In genomic region chr5:113471417-113471816, GRCm38 (mm10) we compare ENCODE assay signal across 9 mouse cellular contexts. TPM values are rescaled to one million over a fixed set of nuclear protein-coding genes. Genes with fewer than 3 reads are reported as not detected.
DNase-seq lines count a peak whose midpoint lies in the region; ATAC-seq and TF ChIP-seq lines count a peak whose summit lies in the region.
"Had no signal": no experiment of that assay in that cellular context is flagged by ENCODE, and none has a peak within 500 bp of the region (broad histone marks: within the 10 kb centered on the region; RNA-seq: fewer than 3 reads in every experiment).

No protein-coding gene starts in this region.

- intact Hi-C loops in heart, postnatal 14 days (cut with DNase I) = loop anchor here (1.0 to 10.0 kb wide), 4 partner anchors 107 to 343 kb away; partner anchors contain the start of gene 1700069L16Rik

- H3K4me1 ChIP-seq in liver, embryonic 12.5 days = no peaks in the 10 kb centered on the region
- 0 out of 2 replicates have a peak, but pooled peaks cover 2% of the 10 kb centered on the region for H3K4me1 ChIP-seq in cortical plate, adult 2 months (ENCODE audit: control insufficient read depth, insufficient read depth, low read length)
- H3K4me1 ChIP-seq in limb, embryonic 10.5 days = peaks cover 33% of the 10 kb centered on the region

- peak; percentile 63 for DNase-seq in liver
- peak; percentile 44 to 89 for DNase-seq in adrenal gland, adult (ENCODE audit: inconsistent age in 2 of 2, low spot score in 1 of 2)
- DNase-seq in heart, postnatal 14 days = peak; percentile 84 to 86
- DNase-seq in limb, embryonic 10.5 days (ENCODE audit: low spot score) = peak; percentile 87
- peak; percentile 72 for DNase-seq in right cerebral cortex, adult 18-20 months
- DNase-seq in urinary bladder, postnatal 25 days (ENCODE audit: low spot score) = peak; percentile 71

- 30% methylated on average over 4 of the region's 4 CpGs for WGBS in liver, embryonic 12.5 days (ENCODE audit: insufficient replicate concordance)
- WGBS in limb, embryonic 10.5 days = 48% methylated on average over 4 of the region's 4 CpGs

- 0 out of 2 replicates have a peak, but pooled peaks cover 5% of the 10 kb centered on the region for H3K27me3 ChIP-seq in liver, embryonic 12.5 days (replicated peaks)
- H3K27me3 ChIP-seq in limb, embryonic 10.5 days (ENCODE audit: low read depth, poor library complexity, severe bottlenecking) = no peaks in the 10 kb centered on the region
- H3K27me3 ChIP-seq: embryonic facial prominence, embryonic 15.5 days had no signal

- no peak for TF ChIP-seq POLR2A in cortical plate, adult 2 months (IDR thresholded peaks at IDR 0.05; ENCODE audit: extremely low read depth, insufficient read depth, low read length)

- no peak for ATAC-seq in liver, embryonic 12.5 days

- no peaks in the 10 kb centered on the region for H3K9me3 ChIP-seq in liver, embryonic 12.5 days (replicated peaks)
- no peaks in the 10 kb centered on the region for H3K9me3 ChIP-seq in limb, embryonic 10.5 days (replicated peaks)
- H3K9me3 ChIP-seq: embryonic facial prominence, embryonic 15.5 days had no signal

- no peak overlapping the region for H3K9ac ChIP-seq in liver, embryonic 12.5 days
- H3K9ac ChIP-seq: embryonic facial prominence, embryonic 15.5 days had no signal

- no peaks in the 10 kb centered on the region for H3K36me3 ChIP-seq in liver, embryonic 12.5 days
- no peaks in the 10 kb centered on the region for H3K36me3 ChIP-seq in limb, embryonic 10.5 days
- H3K36me3 ChIP-seq: embryonic facial prominence, embryonic 15.5 days had no signal

- H3K27ac ChIP-seq in liver, embryonic 12.5 days = no peak overlapping the region
- no peak overlapping the region for H3K27ac ChIP-seq in cortical plate, adult 2 months (ENCODE audit: insufficient read depth, low read length)
- no peak overlapping the region for H3K27ac ChIP-seq in limb, embryonic 10.5 days
- H3K27ac ChIP-seq: embryonic facial prominence, embryonic 15.5 days had no signal

- peak; percentile 72 for TF ChIP-seq CTCF in cortical plate, adult 2 months (IDR thresholded peaks at IDR 0.05; ENCODE audit: extremely low read depth, insufficient read depth, low read length)

- no peak overlapping the region for H3K4me3 ChIP-seq in liver, embryonic 12.5 days
- H3K4me3 ChIP-seq in cortical plate, adult 2 months (ENCODE audit: insufficient read depth, low read length) = no peak overlapping the region
- no peak overlapping the region for H3K4me3 ChIP-seq in limb, embryonic 10.5 days
- H3K4me3 ChIP-seq: embryonic facial prominence, embryonic 15.5 days had no signal

- no peak overlapping the region for H3K4me2 ChIP-seq in liver, embryonic 12.5 days
- H3K4me2 ChIP-seq: embryonic facial prominence, embryonic 15.5 days had no signal

RNA-seq across cellular contexts. Expression of gene Wscd2, which starts 18.7 kb away (rescaled TPM):
- polyA plus RNA-seq in liver, embryonic 12.5 days (2016; fragmentation: Nextera tagmentation; extraction: Ambion mirVana) = 0.19 and 0.23 TPM in 2 replicates
- polyA plus RNA-seq in cortical plate, adult 2 months (2012; rRNA removed) = 28.9 and 32.3 TPM in 2 replicates
- under 1 TPM; 0.36 to 0.49 TPM for total RNA-seq in heart, postnatal 14 days (2021)
- polyA plus RNA-seq in limb, embryonic 10.5 days (2016; fragmentation: Nextera tagmentation; extraction: Ambion mirVana) = 1.5 and 2.0 TPM in 2 replicates

Comparison
In these comparisons a context has a peak if more than half of its experiments do, and no peak if none do; other contexts are left out.
1. RNA of gene Wscd2, which starts 18.7 kb away (polyA plus RNA-seq): 28.9 to 32.3 TPM in cortical plate, adult 2 months; 1.5 to 2.0 TPM in limb, embryonic 10.5 days and 0.19 to 0.23 TPM in liver, embryonic 12.5 days; every median in the first group is over 10 times any median in the second.
2. Peak in every context shown above with its lines, with median percentiles within 50 percentile points of each other: DNase-seq.